Mouse (Mus musculus): ENCODE data around the gene Whrn.

The Whrn gene

GRCm38 (mm10) chr4:63495915-63496278, at the start of gene Whrn:
Gene Whrn (minus strand): TSS chr4:63495991.
- DNase-seq = peak; percentile 77

DNA sequence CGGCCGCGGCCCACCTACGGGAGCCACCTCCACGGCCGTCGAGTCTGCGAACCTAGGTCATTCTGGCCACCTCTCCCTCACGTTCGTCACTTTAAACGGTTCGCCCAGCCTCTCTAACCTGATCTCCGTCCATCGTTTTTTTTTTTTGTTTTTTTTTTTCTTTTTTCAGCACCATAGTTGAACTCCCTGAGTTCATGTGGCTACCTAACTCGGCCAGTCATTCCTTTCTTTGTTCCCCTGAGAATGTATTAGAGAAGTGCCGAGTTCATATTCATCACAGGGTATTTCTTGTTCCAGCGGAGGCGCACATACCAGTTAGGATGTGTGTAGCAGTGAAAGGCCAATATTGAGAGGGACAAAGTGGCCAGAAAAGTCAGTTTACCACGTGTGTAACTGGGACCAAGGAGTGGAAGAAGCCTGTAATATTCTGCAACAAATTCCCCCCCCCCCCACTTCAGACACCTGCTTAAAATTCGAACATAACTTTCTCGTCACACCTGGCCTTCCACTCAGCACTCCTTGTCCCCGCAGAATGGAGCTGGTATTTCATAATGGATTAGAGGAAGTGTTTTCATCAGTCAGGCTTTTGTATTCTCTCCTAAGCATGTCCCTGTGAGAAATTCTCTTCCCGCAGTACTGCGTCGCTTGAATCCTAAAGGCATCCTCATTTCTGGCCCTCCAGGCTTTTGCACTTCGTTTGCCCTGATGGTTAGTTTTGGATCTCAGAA, 49.6 kb upstream of the Whrn start:
- DNase-seq = no peak

GRCm38 (mm10) chr4:63544494-63545230, 48.9 kb upstream of the Whrn start, which contains the start of gene Atp6v1g1:
Gene Atp6v1g1 (plus strand): TSS chr4:63544772.
- DNase-seq = peak; percentile 98

GRCm38 (mm10) chr4:63543746-63544493, 48.1 kb upstream of the Whrn start:
- DNase-seq = no peak

- DNase-seq = no peak
These were observed 46.4 kb upstream of the Whrn start for GRCm38 (mm10) chr4:63542209-63542608.

GRCm38 (mm10) chr4:63537602-63538001, 41.8 kb upstream of the Whrn start:
- no peak for DNase-seq

GRCm38 (mm10) chr4:63530409-63530808, 34.6 kb upstream of the Whrn start:
- DNase-seq = no peak

- DNase-seq = no peak
These were observed 33.2 kb upstream of the Whrn start for GRCm38 (mm10) chr4:63528946-63529345.

DNA sequence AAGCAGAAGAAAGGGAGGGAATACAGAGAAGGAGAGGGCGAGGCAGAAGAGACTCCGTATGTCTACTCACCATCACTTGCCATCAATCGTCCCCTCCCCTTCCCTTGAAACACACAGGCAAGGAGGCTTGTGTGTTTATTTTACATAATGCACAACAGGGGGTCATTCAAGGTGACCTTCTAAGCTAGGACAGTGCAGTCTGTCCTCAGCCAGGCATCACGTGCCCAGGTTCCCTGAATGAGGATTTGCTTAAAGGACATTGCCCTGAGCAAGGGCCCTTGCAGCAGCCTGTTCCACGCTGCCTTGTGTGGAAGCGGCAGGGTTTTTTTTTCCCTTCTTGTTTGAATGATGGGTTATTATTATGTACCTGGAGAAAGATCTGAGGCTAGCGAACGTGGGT, 29.7 kb upstream of the Whrn start:
- peak; percentile 27 for DNase-seq

DNA sequence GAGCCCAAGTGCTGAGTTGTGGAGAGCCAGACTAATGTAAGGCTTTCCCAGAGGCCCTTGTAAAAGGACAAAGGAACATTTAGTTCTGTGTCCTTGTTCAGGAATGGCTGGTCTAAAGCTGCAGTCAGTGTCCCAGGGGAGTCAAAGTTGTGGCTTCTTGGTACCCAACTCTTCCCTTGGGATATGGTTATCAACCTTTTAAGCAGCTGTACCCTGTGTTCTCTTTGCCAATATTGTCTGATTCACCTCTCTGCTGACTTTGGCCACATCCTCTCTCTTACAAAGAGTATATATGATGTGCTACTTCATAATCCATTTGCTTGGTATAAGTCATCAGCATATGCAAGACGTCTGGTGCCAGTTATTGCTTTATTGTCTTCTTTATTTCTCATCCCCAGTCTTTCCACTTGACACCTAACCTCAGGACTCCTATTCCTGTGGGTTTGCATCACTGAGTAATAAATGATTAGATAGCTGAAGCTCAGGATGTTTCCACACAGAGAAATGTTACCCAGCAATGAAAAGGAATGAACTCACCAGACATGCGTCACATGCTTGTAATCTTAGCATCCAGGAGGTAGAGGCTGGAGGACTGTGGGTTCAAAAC, 26.1 kb upstream of the Whrn start:
- no peak for DNase-seq

DNA sequence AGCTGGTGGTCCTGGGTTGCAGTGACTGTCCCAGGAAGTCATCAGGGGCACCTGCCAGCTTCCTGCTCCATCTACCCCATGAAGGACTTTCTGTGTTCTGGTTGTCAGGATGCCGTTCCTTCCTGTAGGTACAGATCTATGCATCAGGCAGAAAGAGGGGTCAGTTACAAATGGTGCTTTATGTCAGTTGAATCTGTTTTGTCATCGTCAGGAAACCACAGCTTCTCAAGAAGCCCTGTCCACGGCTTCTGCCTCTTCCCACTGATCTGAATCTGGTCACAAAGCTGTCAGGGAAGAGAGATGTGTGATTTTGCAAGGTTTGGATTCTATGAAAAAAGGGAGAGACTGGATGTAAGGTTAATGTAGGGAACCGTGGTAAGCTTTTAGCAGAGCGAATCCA, 19.2 kb upstream of the Whrn start:
- no peak for DNase-seq

GRCm38 (mm10) chr4:63514454-63514984, 18.7 kb upstream of the Whrn start:
- DNase-seq = peak; percentile 53

GRCm38 (mm10) chr4:63512921-63513320, 17.1 kb upstream of the Whrn start:
- no peak for DNase-seq

GRCm38 (mm10) chr4:63508232-63508631, 12.4 kb upstream of the Whrn start:
- peak; percentile 85 for DNase-seq

DNA sequence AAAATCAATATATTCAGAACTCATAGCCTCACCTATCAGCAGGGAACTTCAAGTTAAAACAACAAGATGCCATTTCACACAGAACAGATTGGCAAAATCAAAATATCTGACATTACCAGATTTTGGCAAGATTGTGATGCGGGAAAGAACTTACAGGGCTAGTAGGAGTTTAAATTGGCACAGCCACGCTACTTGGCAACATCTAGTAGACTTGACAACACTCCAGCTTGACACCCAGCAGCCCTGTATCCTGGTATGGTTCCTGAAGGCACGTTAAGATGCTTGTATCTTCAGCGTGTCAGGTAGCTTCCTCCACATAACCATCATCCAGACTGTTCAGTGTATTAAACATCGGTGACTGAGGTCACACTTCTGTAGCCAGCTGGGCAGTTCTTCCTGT, 11.7 kb upstream of the Whrn start:
- no peak for DNase-seq

GRCm38 (mm10) chr4:63503949-63504348, 8.2 kb upstream of the Whrn start:
- no peak for DNase-seq

GRCm38 (mm10) chr4:63501050-63501449, 5.3 kb upstream of the Whrn start:
- no peak for DNase-seq

GRCm38 (mm10) chr4:63498346-63498745, 2.6 kb upstream of the Whrn start:
- DNase-seq = no peak

- no peak for DNase-seq
These were observed 521 bp upstream of the Whrn start for GRCm38 (mm10) chr4:63496312-63496711.

DNA sequence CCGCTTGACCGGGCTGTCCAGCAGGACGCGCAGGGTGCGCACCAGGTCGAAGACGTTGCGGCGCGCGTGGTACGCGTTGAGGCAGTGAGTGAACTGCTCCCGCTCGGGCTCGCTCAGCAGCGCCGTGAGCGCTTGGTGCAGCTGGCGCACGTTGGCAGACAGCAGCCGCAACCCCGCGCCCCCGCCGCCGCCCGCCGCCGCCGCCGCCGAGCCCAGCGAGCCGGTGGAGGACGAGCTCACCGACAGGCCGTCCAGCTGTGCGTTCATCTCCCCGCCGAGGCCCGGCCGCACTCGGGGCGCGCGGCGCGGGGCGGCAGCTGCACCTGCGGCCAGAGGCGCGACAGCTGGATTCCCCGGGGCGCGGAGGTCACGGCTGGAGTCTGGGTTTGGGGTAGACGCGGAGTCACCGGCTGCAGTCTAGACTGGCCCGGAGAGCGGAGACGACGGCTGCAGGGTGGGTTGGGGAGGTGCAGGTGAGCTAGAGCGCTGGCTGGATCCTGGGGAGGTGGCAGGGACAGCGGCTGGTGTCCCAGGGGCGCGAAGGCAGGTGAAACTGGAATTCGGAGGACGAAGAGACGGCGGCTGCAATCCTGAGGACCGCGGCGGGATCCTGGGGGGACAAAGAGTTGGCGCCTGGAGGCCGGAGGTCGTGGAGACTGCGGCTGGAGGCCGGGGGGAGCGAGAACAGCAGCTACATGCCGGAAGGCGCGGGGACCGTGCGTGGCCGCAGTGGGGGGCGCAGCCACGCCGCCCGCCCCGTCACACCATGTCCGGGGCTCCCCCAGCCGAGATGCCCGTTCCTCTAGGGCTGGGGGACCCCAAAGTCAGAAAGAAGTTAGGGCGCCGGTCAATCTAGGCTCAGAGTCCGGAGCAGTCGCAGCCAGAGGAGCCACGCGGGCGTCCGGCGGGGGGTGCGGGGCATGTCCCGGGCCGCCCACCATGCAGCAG, 550 bp downstream of the Whrn start:
- peak; percentile 56 for DNase-seq

- DNase-seq = no peak
These were observed 1.3 kb downstream of the Whrn start for GRCm38 (mm10) chr4:63494401-63494966.

Measured in kidney, adult 9 months (tissue).